Mouse (Mus musculus): ENCODE data around the gene Ap4e1. TPM values are rescaled to one million over a fixed set of nuclear protein-coding genes. Genes with fewer than 3 reads are reported as not detected.

The Ap4e1 gene
- total RNA-seq (2021) = 1 to 10 TPM; 5.4 to 6.4 TPM
- long read RNA-seq, experiment 1, partial matches to known transcripts = 1 of 1 reads
- long read RNA-seq, experiment 1, other reads (novel, unspliced or antisense) = 0 of 1 reads
- long read RNA-seq, experiment 2, partial matches to known transcripts = 0 of 2 reads
- long read RNA-seq, experiment 2, other reads (novel, unspliced or antisense) = 2 of 2 reads

DNA sequence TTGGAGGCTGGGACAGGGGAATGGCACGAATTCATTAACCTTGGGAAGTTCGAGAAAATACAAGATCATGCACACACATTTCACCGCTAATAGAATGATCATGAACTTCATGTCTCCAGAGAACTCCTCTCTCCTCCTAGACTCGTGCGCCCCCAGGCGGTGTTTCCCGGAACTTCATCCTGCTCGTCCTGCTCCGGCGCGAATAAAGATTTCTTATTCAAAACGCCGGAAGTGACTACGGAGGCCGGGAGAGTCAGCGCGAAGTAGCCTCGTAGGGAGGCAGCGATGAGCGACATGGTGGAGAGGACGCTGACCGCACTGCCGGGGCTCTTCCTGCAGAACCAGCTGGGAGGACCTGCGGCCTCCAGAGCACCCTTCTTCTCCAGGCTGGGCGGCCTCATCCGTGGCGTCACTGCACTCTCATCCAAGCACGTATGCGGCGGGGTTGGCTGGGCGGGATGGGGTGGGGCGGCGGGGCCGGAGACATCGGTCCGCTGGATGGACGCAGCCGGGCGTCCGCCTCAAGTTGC lies at the start of gene Ap4e1:
TSS of gene Ap4e1 (plus strand) at position 249 of the 530 bp plus-strand sequence.
- DNase-seq = peak; percentile 94 to 100

DNA sequence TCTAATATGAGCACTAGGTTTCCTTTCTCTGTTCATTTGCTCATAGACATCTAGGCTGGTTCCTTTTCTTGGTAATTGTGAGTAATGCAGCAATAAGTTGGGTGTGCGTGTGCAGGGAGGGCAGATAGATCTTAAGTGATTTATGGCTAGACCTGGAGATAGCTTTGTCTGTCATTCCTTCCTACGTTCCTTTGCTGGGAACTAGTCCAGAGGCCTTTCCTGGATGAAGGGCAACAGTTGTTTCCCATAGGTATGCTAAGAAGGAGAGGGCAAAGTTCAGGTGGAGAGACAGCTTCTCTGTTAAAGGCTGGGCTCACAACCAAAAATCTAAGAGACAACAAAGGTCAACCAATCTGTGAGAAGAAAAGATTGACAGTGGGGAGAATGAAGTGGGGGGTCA lies 46.8 kb upstream of the Ap4e1 start:
- no peak for DNase-seq

DNA sequence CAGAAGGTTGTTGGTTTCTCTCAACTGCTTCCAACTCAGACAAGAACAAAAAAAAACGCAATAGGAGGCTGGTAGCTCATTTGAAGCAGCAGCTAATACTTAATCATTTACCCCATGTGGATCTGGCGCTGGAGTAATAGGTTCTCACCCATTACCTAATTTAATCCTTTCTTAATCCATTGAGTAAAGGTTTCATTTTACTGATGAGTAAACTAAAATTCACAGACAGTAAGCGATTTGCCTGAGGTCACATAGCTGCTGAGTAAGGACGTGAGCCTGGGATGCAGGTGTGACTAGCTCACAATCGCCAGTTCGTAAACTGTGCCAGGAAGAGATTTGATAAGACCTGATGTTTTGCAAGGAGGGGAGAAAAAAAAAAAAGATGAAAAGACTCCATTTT lies 31.1 kb upstream of the Ap4e1 start:
- no peak for DNase-seq

DNA sequence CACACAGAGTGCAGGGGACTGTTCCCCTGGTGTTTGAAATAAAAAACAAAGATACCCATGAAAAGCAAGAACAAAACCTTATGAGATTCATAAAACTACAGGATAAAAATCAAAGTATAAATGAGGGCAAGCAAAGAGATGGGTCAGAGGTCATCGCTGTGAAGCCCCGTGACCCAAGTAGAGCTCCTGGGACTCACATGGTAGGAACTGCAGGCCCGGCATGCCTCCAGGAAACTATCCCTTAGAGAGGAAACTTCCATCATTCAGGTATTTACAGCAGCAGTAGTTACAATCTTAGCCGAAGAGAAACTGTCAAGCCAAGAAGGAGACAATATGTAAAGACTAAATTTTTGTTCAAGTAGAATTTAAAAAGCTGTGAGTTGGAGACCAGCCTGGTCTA lies 25.3 kb upstream of the Ap4e1 start:
- no peak for DNase-seq

DNA sequence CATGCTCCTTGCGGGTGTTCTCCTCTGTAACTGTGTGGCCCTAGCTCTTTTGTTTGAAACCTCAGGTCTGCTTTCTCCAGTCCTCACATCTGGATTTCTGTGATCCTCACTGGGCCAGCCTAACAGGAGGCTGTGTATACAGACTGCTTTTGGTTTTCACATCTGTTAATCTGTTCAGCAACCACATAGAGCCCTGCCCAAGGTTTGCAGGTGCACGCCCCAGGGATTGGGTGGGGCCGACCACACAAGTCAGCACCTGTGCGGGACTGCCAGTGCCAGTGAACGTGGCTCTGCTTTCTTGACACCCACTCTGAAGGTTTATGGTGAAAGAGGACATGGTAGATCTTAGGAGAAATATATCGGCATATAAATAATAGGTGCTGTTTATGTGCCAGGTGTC lies 18.6 kb upstream of the Ap4e1 start:
- no peak for DNase-seq

DNA sequence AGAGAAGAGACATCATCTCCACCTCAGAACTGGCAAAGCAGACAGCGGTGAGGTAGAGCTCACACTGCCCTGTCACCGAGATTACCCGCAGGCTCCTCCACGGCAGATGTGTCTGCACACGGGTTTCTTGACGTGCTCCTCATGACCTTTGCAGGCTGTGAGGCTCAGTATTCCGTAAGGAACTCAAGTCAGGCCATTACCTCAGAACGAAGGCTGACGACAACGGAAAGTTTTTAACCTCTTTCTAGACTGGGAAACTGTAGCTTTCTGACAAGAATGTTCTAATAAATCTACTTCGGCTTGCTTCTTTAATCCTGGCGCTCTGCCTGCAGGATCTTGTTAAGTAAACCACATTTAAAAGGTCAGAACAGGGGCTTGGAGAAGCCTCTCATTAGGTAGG lies 15.8 kb upstream of the Ap4e1 start:
- DNase-seq = no peak

DNA sequence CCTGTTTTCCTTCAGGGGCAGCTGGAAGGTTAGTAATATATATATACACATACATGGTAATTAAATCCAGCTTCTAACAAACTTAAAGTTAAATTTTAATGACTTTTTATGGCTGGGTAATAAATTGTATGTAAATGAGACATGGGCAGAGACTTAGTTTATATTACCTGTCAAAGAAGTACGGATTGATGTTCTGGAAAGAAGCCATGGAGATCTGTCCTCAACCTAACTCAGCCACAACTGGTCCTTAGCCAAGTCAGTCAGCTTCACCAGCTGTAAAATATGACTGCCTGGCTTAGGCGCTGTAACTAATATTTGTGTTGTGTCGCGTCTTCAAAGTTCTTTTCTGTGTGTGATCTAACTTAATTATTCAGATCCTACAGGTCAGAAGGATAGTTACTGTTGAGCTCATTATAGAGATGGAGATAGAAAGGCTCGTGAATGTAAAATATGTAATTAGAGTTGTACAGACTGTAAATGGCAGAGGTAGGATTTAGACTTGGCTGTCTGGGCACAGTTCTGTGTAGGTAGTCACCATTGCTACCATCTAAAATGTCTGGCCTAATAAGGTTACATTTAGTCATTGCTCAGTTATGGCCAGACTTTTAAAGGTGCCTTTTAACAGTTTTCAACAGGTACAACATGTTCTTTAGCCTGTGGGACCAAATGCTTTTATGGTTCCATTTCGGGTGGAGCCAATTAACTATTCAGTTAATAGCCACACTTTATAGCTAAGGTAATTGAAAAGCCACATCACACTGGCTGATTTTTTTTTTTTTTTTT lies 13.9 kb upstream of the Ap4e1 start:
- DNase-seq = no peak

DNA sequence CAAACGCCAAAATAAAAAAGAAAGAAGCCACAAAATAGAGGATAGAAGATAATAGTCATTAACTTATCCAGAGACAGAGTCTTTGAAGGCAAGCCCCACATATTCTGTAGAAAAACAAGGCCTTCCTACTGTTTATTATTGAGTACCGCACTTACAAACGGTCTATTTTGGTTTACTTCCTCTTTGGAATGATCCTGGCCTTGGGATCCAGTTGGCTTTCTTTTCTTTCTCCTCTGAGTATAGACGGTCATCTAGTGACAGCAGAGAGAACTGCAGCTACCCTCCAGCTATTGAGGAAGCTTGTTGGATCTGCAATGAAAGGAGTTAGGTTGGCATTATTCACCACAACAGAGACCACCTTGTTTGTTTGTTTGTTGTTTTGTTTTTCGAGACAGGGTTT lies 11.8 kb upstream of the Ap4e1 start:
- DNase-seq = peak; percentile 76 to 84

DNA sequence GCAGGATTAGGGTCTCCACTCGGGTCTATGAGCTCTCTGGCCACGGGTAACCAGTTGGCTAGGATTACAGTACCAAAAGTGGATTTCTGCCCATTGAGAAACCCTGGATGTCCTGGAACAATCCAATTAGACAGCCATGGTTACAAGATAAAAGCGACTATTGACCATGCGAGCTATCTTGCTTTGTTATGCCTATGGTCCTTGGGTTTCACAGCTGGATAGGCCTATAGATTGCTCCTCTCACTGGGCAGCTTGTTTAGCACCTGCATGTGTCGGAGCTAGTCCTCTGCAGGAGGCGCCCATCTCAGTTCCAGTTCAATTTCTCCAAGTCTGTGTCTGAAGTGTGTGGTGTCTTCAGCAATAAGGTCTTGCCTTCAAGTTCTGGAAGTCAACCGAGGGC lies 10.3 kb upstream of the Ap4e1 start:
- no peak for DNase-seq

DNA sequence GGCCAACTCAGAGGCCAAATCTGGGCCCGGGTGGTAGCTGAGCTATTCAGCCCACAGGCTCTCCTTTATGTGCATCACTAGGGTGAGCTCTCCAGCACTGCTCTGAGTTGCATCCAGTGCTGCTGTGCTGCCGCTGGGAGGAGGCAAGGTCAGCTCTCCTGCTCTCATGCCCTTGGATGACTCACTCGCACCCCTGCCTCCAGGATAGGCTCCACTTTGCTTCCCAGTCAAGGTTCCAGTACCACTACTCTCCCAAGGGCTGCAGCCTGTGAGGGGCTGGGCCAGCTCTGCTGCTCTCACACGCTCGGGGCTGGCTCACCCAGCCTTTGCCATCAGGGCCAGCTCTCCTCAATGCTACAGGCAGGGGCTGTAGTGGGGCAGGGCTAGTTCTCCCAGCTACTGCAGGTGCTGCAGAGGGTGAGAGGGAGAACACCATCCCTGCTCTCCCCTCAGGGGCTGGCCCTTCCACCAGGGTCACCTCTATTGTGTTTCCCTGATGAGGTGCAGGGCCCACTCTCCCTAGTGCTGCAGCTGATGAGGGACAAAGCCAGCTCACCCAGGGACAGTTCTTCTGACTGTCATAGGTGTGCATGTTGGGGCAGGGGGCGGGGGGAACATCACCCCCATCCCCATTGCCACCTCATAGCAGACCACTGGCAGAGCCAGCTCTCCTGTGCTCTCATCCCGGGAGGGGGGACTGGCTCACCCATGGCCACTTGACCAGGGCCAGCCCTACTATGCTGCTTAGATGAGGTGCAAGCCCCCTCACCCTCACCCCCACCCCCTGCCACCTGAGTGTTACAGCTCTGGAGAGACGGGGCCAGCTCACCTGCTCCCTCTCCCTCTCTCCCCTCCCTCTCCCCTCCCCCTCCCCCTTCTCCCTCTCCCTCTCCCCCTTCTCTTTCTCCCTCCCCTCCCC lies 7.9 kb upstream of the Ap4e1 start:
- DNase-seq = no peak

DNA sequence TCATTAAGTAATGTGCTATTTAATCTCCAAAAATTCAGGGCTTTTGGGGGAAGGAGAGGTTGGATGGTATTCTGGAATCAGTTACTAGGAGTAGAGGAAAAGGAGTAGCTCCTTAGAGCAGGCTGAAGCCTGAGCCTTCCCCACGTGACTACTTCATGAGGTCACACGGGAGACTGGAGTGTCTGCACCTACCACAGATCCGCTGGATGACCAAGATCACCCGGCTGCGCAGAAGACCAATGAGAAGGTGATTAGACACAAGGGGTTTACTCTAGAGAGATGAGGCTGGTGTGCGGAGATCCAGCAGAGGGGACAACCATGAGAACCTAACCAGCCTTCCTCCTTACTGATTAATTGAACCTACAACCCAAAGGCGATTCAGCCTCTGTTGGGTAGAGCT lies 4.5 kb upstream of the Ap4e1 start:
- DNase-seq = no peak

DNA sequence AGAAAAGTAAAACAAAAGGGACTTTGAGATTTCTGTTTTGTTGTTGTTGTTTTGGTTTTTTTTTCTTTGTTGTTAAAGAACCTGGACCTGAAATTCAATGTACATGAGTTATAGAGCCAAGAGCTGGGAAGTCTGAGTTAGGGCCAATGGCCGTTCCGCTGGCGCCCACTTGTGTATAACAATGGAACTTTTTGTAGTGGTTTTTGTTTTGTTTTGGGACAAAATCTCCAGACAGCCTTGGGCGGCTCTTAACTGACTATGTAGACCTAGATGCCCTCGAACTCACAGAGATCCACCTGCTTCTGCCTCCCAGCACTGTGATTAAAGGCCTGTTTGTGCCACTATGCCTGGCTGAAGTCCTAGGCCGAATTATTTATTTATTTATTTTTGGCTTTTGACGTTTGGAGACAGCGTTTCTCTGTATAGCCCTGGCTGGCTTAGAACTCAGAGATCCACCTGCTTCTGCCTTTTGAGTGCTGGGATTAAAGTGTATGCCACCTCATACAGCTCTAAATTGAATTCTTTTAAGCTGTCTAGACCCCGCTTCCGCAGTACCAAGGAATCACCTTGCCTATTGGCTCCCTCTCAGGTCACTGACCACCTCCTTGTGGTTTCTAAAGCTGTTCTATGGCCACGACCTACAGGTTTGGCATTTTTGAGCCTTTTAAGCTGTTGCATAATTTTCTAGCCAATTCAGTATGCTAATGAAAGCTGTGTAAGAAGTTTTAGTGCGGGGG lies 1.7 kb upstream of the Ap4e1 start:
- DNase-seq = peak; percentile 64 to 83

DNA sequence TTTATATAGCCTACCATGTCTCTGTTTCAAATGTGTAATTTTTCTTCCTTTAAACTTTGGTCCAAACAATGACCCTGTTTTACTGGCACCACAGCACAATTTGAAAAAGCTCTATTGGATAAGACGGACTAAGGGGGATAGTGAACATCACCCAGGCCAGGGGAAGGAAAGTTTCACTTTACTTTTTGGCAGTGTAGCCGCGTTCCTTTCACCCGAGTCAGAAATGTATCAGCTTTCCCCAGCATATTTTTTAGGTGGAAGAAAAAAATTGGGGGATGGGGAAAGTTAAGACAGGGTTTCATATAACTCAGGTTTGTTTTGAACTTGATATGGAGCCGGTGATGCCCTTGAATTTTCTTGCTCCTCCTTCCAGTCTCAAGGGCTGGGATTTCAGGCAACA lies 1.0 kb upstream of the Ap4e1 start:
- DNase-seq = peak; percentile 30 to 44

DNA sequence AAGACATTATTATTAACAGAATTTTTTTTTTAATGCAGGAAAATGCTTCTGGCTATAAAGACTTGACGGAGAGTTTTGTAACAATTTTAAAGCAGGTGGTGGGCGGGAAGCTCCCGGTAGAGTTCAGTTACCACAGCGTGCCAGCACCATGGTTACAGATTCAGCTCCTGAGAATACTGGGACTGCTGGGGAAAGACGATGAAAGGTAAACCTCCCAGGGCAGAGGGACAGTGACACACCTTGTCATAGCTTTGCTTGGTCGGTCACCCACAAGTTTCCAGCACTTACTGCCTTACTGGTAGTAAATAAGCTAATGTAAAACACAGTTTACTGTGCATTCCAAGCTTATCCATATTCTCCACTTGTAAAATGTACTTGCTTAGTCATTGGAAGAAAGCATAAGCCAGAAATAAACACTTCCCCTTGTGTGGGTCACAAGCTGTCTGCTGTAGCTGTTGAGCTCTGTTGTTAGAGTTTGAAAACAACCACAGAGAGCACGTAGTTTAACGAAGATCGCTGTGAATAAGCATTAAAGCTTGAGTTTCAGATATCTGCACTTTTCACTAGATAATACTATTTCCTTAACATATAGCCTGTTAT lies 26.6 kb downstream of the Ap4e1 start:
- no peak for DNase-seq

DNA sequence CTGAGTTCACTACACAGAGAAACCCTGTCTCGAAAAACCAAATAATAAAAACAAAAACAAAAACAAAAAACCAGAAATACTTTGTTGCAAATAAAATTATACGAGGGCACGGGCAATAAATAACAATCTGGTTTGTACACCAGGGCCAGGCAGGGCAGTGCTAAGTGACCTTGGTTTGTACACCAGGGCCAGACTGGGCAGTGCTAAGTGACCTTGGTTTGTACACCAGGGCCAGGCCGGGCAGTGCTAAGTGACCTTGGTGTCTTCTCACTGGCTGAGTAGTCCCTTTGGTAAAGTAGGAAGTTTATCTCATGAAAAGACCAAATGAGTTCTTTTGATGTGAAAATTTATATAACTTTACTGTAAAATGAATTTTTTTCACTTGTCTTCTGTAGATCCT lies 28.8 kb downstream of the Ap4e1 start:
- no peak for DNase-seq

DNA sequence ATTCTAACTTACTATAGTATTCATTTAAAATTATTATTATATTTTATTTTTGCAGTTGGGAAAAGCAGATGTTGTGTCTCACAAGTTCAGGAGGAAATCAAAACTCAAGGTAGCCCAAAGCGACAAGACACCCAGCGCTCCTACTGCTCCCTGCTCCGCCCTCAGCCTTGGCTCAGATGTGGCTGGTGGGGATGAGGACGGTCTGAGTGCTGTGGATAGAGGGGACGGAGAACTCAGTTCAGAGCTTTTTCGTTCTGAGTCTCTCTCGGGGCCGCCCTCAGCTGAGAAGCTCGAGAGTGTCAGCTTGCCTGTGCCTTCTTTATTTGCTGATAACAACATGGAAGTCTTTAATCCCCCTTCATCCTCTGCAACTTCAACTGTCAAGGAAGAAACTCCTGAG lies 53.0 kb downstream of the Ap4e1 start:
- DNase-seq = no peak

DNA sequence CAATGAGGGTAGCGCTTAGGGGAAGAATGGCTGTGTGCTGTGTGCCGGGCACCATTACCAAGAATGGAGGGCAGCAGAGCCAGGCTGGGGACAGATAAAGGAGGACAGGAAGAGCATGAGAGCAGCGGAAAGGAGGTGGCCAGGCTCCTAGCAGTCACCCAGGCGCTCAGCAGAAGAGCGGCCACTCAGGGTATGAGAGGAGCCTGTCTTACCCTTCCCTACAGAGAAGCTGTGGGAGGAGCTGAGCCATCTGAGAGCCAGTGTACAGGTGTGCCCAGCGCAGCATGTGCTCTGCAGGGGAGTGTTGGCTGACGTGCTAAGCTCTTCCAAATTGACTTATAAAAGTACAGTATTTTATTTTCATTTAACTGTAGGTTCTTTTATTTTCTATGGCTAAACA lies 60.3 kb downstream of the Ap4e1 start:
- no peak for DNase-seq

DNA sequence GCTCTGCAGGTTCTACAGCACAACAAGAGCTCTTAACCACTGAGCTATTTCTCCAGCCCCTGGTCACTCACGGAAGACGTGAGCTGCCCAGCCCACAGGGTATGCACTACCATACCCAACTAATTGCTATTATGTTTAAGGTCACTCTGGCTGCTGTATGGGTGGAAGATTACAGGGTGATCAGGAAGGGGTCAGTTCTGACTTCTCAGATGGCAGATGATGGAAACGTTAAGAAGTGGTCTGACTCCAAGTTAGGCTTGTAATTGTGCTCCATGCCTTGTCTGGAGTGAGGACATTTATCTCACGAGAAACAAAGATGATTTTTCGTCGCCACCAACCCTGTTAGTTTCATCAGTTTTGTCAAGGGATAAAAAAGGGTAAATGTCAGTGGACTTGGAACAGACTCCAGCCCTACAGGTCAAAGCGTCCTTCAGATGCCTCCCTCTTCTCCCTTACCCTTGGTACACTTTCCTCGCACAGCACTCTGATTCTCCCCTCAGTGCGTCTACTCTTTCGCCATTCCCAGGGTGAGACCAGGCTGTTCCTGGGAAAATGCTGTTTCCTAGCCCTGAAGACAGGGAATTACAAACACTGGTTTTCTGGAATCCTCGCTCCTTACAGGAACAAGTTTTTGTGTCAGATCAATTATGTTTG lies 61.4 kb downstream of the Ap4e1 start:
- DNase-seq = no peak

DNA sequence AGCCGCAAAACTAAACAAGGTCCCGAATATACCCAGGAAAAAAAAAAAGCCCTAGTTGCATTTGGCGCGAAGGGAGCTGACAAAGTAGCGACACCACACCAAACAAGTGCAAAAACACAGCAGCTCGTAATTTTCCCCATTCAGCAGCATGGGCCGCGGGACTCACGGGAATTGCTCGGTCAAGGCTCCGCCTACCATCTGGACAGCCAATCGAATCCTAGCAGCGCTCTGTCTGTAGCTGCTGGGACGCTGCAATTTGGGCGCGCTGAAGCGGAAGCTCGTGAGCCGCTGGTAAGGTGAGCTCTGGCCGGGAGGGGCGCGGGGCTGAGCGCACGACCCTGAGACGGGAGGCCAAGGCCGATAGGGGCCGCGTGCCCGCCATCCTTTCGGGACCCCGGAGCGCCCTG lies 61.9 kb downstream of the Ap4e1 start, which contains the start of gene Blvra:
TSS of gene Blvra (plus strand) at position 231 of the 407 bp plus-strand sequence.
- DNase-seq = peak; percentile 92 to 94

DNA sequence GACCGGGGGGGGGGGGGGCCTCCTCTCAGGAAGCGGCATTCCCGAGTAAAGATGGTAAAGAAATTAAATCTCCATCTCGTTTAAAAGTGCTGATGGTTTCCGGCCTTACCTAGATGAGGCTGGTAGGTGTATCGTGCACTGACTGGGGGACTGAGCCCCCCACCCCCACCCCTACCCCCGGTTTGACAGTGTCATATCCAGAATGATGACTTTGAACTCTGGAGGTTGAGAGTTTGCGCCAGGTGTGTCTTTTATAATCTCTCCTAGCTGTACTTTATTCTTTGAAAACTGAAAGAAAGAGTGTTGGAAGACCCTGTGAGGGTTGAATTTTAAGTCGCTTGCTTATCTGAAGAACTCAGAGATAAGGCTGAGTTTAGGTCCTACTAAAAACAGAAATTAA lies 62.4 kb downstream of the Ap4e1 start:
- DNase-seq = no peak

DNA sequence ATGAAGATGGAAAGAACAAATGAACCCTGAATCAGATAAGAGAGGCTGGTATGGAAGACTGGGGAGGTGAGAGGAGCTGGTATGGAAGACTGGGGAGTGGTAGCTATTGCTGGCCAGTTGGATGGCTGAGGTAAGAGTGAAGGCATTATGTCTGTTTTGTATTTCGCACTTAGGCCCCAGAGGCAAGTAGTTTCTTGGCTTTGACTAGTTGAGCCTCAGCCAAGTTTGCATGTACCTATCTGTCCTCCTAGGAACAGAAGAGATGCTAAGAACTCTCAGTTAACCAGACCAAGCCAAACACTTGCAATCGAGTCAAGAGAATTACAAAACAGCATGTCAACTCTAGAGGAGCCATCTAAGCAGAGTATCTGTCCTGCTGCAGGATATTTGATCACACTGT lies 65.6 kb downstream of the Ap4e1 start:
- DNase-seq = no peak
